Mouse (Mus musculus) limb, embryonic 13.5 days (tissue): ENCODE results near the gene Tnfrsf11a. TPM values are rescaled to one million over a fixed set of nuclear protein-coding genes. Genes with fewer than 3 reads are reported as not detected.
A peak's percentile ranks its signal among the peaks of the same experiment; 100 is the strongest.
"Not testable (repeated sequence)": the region's sequence is repeated elsewhere in the genome, so short reads cannot be mapped to it uniquely, and the experiment has no call there.

Source experiments
- ATAC-seq: fragments of 200-750 bp; cut with Nextera tagmentation; 2 replicates; pipeline ENCODE4 v1.8.0; 2017; ENCODE audit warnings: low read depth, moderate number of reproducible peaks, moderate TSS enrichment; ENCODE audit not compliant: low FRiP score
- H3K27ac ChIP-seq: fragments of 300-500 bp; sonication (generic); 2 replicates; pipeline ENCODE4 v1.5.1; 2015; ENCODE audit warnings: inconsistent platforms, mild to moderate bottlenecking, moderate library complexity
- H3K27me3 ChIP-seq: fragments of 300-500 bp; sonication (generic); 2 replicates; pipeline ENCODE4 v1.6.1; 2015; ENCODE audit warnings: mild to moderate bottlenecking, inconsistent platforms
- H3K36me3 ChIP-seq: fragments of 300-500 bp; sonication (generic); 2 replicates; pipeline ENCODE4 v1.6.1; 2015; ENCODE audit warnings: inconsistent platforms, mild to moderate bottlenecking, moderate library complexity
- H3K4me1 ChIP-seq: fragments of 300-500 bp; sonication (generic); 2 replicates; pipeline ENCODE4 v1.6.1; 2015; ENCODE audit warnings: inconsistent platforms
- H3K4me2 ChIP-seq: fragments of 300-500 bp; sonication (generic); replicated peaks from 2 replicates; pipeline ENCODE4 v1.6.1; 2015; ENCODE audit warnings: inconsistent platforms, mild to moderate bottlenecking, moderate library complexity
- H3K4me3 ChIP-seq: fragments of 300-500 bp; sonication (generic); 2 replicates; pipeline ENCODE4 v1.5.1; 2015; ENCODE audit warnings: moderate library complexity, mild to moderate bottlenecking, inconsistent platforms
- H3K9ac ChIP-seq: fragments of 300-500 bp; sonication (generic); 2 replicates; pipeline ENCODE4 v1.6.1; 2015; ENCODE audit warnings: mild to moderate bottlenecking, inconsistent platforms
- H3K9me3 ChIP-seq: fragments of 300-500 bp; sonication (generic); 2 replicates; pipeline ENCODE4 v1.6.1; 2016; ENCODE audit warnings: inconsistent platforms
- WGBS: fragments of 180-500 bp; shearing (Covaris S2); methylation state at CpG from one replicate; pipeline ENCODE4 v1.1.7; 2015; 5-methylcytosine and 5-hydroxymethylcytosine counted together
- polyA plus RNA-seq: library from polyadenylated mRNA; unstranded; fragments of >200 nt; fragmentation: Nextera tagmentation; extraction: Ambion mirVana; gene quantifications from 2 replicates; pipeline ENCODE4 v1.2.1, GENCODE M21; 2015

Gene Tnfrsf11a
- polyA plus RNA-seq, 1 experiment from 2014 or later = 0.98 TPM

DNA sequence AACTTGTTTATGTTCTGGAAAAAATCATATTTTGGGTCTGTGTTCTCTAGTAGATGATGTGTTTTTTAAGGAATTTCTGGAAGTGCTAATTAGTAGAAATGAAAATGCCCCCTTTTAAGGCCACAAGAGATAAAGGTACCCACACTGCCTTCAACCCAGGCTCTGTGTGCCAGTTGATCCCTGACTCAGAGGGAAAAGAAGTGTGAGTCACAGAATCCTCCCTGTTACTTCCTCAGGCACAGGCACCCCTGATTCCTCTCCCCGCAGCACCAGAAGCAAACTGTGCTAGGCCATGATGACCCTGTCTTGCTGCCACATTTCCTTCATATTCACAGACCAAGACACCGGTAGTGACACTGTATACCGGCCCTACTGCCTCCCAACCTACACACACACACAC lies 9.6 kb downstream of the Tnfrsf11a start:
- H3K4me3 ChIP-seq = no peak overlapping the region
- ATAC-seq = no peak
- no peak overlapping the region for H3K9ac ChIP-seq
- no peaks in the 10 kb centered on the region for H3K27me3 ChIP-seq
- no peaks in the 10 kb centered on the region for H3K36me3 ChIP-seq
- H3K27ac ChIP-seq = no peak overlapping the region
- peaks cover 2% of the 10 kb centered on the region; the same call in 1 of the 2 replicates for H3K4me1 ChIP-seq
- WGBS = 88% methylated on average over 3 of the region's 3 CpGs
- no peak overlapping the region for H3K4me2 ChIP-seq
- no peaks in the 10 kb centered on the region for H3K9me3 ChIP-seq

DNA sequence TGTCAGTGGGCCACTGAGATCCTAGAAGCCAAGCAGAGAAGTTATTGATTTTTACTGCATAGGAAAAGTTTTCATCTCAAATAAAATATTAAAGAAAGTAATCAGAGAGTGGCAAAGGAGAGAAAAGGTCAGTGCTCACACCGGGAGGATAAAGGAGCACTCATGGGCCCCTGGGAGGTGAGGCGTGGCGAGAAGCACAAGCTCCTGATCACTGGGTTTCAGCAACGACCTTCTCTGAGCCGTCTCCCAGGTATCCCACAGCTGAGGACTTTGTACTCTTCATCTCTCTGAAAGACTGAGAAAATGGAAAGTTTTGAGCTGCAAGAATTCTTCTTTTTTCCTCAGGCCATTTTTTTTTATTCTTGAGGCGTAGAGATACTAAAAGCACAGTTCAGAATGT lies 14.2 kb downstream of the Tnfrsf11a start:
- ATAC-seq = no peak
- WGBS = 82% methylated on average over 6 of the region's 6 CpGs
- Histone ChIP-seq H3K9ac (no peak overlapping the region), H3K9me3 (no peaks in the 10 kb centered on the region), H3K4me2 (no peak overlapping the region), H3K27me3 (no peaks in the 10 kb centered on the region), H3K4me1 (no peaks in the 10 kb centered on the region), H3K4me3 (no peak overlapping the region), H3K27ac (no peak overlapping the region), H3K36me3 (no peaks in the 10 kb centered on the region)

DNA sequence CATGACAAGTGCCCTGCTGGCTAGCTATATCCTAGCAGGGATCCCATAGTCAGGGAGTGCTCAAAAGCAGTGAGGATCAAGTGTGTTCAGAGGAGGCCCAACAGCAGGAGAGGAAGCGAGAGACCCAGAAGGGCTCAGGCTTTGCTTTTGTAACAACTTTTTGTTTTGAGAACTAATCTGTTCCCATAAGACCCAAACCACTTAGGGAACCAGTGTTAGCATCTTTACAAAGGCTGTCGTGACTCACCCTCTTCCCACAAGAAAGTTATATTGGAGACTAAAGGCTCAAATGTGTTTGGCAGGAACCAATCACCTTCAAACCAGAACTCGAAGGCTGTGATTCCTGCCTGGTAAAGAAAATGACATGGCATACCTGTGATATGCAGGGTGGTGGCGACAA lies 15.2 kb downstream of the Tnfrsf11a start:
- H3K36me3 ChIP-seq = no peaks in the 10 kb centered on the region
- no peaks in the 10 kb centered on the region for H3K27me3 ChIP-seq
- H3K9me3 ChIP-seq = no peaks in the 10 kb centered on the region
- ATAC-seq = no peak
- no peaks in the 10 kb centered on the region for H3K4me1 ChIP-seq
- no peak overlapping the region for H3K27ac ChIP-seq
- H3K4me3 ChIP-seq = no peak overlapping the region
- no peak overlapping the region for H3K4me2 ChIP-seq
- WGBS = 86% methylated on average over 4 of the region's 4 CpGs
- H3K9ac ChIP-seq = no peak overlapping the region

DNA sequence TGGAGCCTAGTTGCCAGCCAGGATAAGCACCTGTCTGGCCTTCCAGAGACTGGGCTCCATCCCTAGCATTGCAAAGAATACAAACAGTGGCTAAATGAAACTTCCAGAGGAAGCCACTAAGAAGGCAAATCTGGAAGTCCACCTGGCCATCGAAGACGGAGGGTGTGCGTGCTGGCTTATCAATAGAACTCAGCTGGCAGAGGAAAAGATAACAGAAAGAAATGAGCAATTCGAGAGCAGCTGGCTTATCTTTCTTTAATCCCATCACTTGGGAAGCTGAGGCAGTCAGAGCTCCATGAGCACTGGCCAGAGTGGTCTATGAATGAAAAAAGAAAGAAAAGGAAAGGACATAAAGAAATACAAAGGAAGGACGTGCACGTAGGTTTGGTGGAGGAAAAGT lies 20.1 kb downstream of the Tnfrsf11a start:
- Histone ChIP-seq H3K36me3 (no peaks in the 10 kb centered on the region), H3K9ac (no peak overlapping the region), H3K4me1 (no peaks in the 10 kb centered on the region), H3K27me3 (no peaks in the 10 kb centered on the region), H3K4me3 (no peak overlapping the region), H3K9me3 (no peaks in the 10 kb centered on the region), H3K4me2 (no peak overlapping the region), H3K27ac (no peak overlapping the region)
- 85% methylated on average over 6 of the region's 6 CpGs for WGBS
- no peak for ATAC-seq

DNA sequence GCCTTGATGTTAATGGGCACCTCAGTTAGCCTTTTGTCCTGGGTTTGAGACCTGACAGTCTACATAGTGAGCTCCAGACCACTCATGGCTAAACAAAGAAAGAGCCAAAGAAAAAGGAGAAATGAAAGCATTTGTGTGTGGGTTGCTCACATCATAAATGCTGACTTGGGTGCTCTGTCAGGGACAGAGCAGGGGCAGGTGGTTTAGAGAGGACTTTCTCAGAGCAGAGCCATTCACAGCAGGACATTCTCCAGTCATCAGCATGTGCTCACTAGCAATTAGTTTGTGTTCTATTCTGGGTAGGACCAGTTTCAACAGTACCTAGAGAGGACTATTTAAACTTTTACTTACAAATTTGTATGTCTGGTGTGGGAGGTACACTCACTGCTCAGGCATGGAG lies 20.7 kb downstream of the Tnfrsf11a start:
- no peaks in the 10 kb centered on the region for H3K36me3 ChIP-seq

DNA sequence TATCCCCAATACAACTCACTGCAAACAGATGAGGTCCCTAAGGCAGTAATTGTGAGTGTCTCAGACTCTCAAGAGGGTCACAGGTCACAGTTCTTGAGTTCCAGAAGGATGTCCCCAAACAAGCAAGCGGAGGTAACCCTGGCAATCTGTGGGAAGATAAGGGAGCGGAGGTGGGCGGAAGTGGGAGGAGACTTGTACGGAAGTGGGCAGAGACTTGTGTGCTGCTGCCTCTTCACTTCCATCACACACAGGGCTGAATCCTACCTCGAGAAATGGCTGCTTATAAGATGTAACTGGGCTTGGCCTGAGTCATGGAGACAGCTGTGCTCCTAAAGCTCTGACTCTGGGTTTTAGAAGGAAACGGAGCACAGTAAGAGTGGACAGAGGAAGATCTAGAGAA lies 22.4 kb downstream of the Tnfrsf11a start:
- H3K4me3 ChIP-seq = no peak overlapping the region
- WGBS = 71% methylated on average over 6 of the region's 6 CpGs
- H3K4me2 ChIP-seq = no peak overlapping the region
- no peaks in the 10 kb centered on the region for H3K36me3 ChIP-seq
- H3K9me3 ChIP-seq = no peaks in the 10 kb centered on the region
- no peaks in the 10 kb centered on the region for H3K27me3 ChIP-seq
- H3K9ac ChIP-seq = no peak overlapping the region
- ATAC-seq = no peak
- no peaks in the 10 kb centered on the region for H3K4me1 ChIP-seq
- no peak overlapping the region for H3K27ac ChIP-seq

More for the DNA sequence above, 20.7 kb downstream of the Tnfrsf11a start:
- H3K27me3 ChIP-seq = no peaks in the 10 kb centered on the region
- no peaks in the 10 kb centered on the region for H3K9me3 ChIP-seq
- ATAC-seq = no peak
- H3K4me1 ChIP-seq = no peaks in the 10 kb centered on the region
- H3K4me3 ChIP-seq = no peak overlapping the region
- no peak overlapping the region for H3K9ac ChIP-seq
- no peak overlapping the region for H3K4me2 ChIP-seq
- no peak overlapping the region for H3K27ac ChIP-seq

DNA sequence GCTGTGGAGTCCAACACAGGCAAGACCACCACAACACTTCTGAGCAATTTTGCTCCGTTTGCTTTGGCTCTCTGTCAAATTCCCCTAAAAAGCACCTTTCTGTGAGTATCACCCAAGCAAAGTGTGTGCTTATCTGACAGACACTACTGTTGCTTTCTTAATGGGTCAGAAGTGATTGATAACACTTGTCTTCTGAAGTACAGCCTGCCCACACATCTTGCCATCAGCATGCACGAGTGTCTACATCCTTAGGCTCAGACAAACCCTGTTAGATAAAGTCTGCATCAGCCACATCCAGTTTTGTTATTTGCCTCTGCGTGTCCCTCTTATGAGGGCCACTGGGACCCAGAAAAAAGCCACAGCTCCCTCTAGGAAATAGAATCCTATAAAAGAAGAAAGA lies 23.8 kb downstream of the Tnfrsf11a start:
- Histone ChIP-seq H3K9ac (no peak overlapping the region), H3K4me2 (no peak overlapping the region), H3K9me3 (no peaks in the 10 kb centered on the region), H3K4me1 (no peaks in the 10 kb centered on the region), H3K4me3 (no peak overlapping the region), H3K27ac (no peak overlapping the region), H3K36me3 (no peaks in the 10 kb centered on the region), H3K27me3 (no peaks in the 10 kb centered on the region)
- WGBS = 80% methylated on average over 3 of the region's 3 CpGs
- no peak for ATAC-seq

DNA sequence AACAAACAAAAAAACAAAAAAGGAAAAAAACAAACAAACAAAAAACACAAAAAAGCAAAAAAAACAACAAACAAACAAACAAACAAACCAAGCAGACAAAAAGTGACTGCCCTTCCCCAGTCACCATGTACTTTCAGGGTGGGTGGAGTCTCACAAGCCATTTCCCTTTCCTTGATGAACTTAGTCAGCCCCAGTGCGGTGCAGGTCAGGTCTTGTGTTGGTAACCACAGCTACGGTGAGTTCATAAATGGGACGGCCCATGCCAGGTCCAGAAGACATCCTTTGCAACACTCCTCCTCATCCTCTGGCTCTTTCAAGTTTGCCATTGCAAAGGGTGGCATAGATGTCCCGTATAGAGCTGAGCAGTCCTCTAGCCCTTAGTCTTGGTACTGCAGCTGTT lies 25.0 kb downstream of the Tnfrsf11a start:
- H3K27me3 ChIP-seq = no peaks in the 10 kb centered on the region
- no peak overlapping the region for H3K4me2 ChIP-seq
- H3K27ac ChIP-seq = no peak overlapping the region
- no peaks in the 10 kb centered on the region for H3K9me3 ChIP-seq
- H3K9ac ChIP-seq = no peak overlapping the region
- WGBS = 86% methylated on average over 4 of the region's 4 CpGs
- H3K4me1 ChIP-seq = no peaks in the 10 kb centered on the region
- no peaks in the 10 kb centered on the region for H3K36me3 ChIP-seq
- H3K4me3 ChIP-seq = no peak overlapping the region
- ATAC-seq = no peak

DNA sequence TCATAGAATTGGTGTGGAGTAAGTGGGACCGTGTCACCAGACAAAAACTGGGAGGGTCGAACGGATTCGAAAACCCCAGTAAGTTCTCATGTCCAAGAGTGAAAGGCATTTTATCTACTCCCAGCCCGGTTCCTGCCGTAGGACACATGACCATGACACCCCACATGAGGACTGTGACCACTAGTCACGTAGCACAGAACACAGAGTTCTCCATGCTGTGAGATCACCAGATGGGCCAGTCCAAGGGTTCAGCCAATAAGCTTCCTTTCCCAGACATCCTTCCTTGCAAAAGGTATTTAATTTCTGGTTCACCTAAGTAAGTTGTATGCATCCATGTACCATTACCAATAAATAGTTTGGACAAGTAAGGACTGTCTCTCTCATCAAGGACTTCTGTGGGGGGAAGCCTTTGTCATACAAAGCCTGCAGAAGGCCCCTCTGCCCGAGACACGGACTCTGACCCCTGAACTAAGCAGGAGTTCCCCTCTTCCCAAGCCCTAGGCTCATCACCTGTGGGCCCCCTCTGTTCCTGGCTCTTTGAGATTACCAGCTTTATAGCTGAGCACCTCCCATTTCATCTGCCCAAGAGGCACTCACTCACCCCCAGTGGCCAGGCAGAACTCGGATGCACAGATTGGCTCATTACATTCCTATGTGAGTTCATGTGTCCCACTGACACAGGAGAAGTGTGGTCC lies 26.7 kb downstream of the Tnfrsf11a start:
- H3K4me1 ChIP-seq = no peaks in the 10 kb centered on the region
- H3K4me3 ChIP-seq = no peak overlapping the region
- H3K9me3 ChIP-seq = no peaks in the 10 kb centered on the region
- ATAC-seq = no peak
- H3K36me3 ChIP-seq = no peaks in the 10 kb centered on the region
- H3K27me3 ChIP-seq = no peaks in the 10 kb centered on the region
- no peak overlapping the region for H3K4me2 ChIP-seq
- H3K9ac ChIP-seq = no peak overlapping the region
- 90% methylated on average over 10 of the region's 10 CpGs for WGBS
- no peak overlapping the region for H3K27ac ChIP-seq

DNA sequence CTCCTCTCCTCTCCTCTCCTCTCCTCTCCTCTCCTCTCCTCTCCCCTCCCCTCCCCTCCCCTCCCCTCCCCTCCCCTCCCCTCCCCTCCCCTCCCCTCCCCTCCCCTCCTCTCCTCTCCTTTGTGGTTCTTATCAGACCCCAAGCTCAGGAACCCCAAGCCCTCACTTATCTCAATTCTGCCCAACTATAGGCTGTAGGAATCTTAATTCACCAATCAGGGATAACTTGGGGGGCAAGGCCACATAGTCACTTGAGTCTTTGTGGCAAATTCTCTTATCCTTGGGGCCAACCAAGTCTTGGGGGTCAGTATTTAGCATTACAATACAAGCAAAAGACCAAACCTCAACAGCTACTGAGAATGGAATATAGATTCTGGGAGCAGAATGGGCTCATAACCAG lies 31.5 kb downstream of the Tnfrsf11a start:
- not testable (repeated sequence) for H3K9ac ChIP-seq, H3K36me3 ChIP-seq, H3K9me3 ChIP-seq, ATAC-seq, H3K27me3 ChIP-seq, H3K4me3 ChIP-seq, H3K27ac ChIP-seq, H3K4me2 ChIP-seq
- H3K4me1 ChIP-seq = peaks cover 18% of the 10 kb centered on the region

DNA sequence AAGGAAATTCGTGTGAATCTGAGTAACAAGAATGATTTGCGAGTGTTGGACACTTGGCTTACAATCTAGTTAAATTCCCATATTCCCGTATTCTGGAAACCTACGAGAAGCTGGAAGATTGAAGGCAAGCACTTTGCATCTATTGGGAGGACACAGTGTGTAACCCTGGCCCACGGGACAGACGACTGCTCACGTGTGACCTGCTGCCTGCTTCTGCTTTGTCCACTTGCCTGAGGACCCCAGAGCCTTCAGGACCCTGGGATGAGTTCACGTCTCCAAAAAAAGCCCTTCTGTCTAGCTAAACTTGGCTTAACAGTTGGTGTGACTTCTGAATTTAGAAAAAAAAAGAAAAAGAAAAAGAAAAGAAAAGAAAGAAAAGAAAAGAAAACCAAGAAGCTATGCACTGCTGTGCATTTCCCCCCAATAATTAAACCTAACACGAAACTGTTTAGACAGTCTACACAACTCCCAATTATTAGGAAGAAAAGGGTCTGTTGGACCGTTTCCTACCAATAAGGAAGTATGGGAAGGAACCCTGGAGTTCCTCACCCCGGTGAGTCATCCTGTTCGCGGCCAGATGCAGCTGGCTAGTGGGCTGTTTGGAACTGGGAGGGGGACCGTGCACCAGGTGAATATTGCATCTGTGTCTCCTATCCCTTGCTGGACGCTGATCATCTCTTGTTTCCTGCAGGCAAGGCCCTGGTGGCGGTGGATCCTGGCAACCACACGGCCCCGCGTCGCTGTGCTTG lies 32.6 kb downstream of the Tnfrsf11a start:
- Histone ChIP-seq H3K4me1 (peaks cover 18% of the 10 kb centered on the region), H3K4me3 (no peak overlapping the region), H3K4me2 (peak overlapping the region; percentile 41), H3K9ac (peak overlapping the region; percentile 31; the same call in 1 of the 2 replicates), H3K27me3 (no peaks in the 10 kb centered on the region), H3K9me3 (no peaks in the 10 kb centered on the region), H3K36me3 (no peaks in the 10 kb centered on the region), H3K27ac (no peak overlapping the region)
- peak; percentile 10; the same call in 1 of the 2 replicates for ATAC-seq
- WGBS = 57% methylated on average over 20 of the region's 20 CpGs

DNA sequence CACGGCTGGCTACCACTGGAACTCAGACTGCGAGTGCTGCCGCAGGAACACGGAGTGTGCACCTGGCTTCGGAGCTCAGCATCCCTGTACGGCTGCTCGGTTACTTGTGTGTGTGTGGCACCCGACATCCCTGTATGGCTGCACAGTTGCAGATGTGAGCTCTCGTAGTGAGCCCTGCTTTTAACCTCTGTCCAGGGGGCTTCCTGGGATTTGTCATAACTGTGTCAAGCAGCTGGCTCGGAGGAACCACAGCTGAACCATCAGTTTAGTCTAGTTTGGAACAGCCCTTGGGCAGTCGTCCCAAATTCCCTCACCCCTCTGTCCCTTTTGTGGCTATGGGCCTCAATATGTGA lies 33.2 kb downstream of the Tnfrsf11a start:
- Histone ChIP-seq H3K36me3 (no peaks in the 10 kb centered on the region), H3K4me1 (peaks cover 20% of the 10 kb centered on the region), H3K4me2 (peak overlapping the region; percentile 41), H3K9ac (peak overlapping the region; percentile 31; the same call in 1 of the 2 replicates), H3K27me3 (no peaks in the 10 kb centered on the region), H3K27ac (no peak overlapping the region), H3K4me3 (no peak overlapping the region), H3K9me3 (no peaks in the 10 kb centered on the region)
- 49% methylated on average over 11 of the region's 11 CpGs for WGBS
- peak; percentile 57; the same call in 1 of the 2 replicates for ATAC-seq
